Mouse (Mus musculus): ENCODE measurements at regions not wholly inside any gene's neighbourhood (a gene's known extent, or its start where the extent isn't known, plus 50 kb on each side); places are given as distances from the start of the nearest gene placed in this dataset.

- H3K4me3 ChIP-seq (ENCODE audit: control insufficient read depth in 1 of 2, insufficient read depth in 1 of 2, low read depth in 1 of 2, low read length in 2 of 2): no peak overlapping the region
- no peaks in the 10 kb centered on the region for H3K27me3 ChIP-seq (ENCODE audit: control insufficient read depth, insufficient read depth, low read length)
- ATAC-seq (ENCODE audit: insufficient number of reproducible peaks, insufficient read depth, low FRiP score, low read depth): no peak
- H3K9me3 ChIP-seq (ENCODE audit: control insufficient read depth, low read length): no peaks in the 10 kb centered on the region
- no peaks in the 10 kb centered on the region for H3K36me3 ChIP-seq (ENCODE audit: control insufficient read depth, insufficient read depth, low read length)
- H3K4me1 ChIP-seq (ENCODE audit: control insufficient read depth in 2 of 2, insufficient read depth in 2 of 2, low read length in 2 of 2): no peaks in the 10 kb centered on the region
- WGBS: 72% methylated on average over 2 of the region's 2 CpGs
- H3K27ac ChIP-seq (replicated peaks in 1 of 2; ENCODE audit: control insufficient read depth in 1 of 2, insufficient read depth in 1 of 2, low read depth in 2 of 2, low read length in 2 of 2): no peak overlapping the region
- no peak overlapping the region for H3K4me2 ChIP-seq (ENCODE audit: low read length)
- no peak overlapping the region for H3K9ac ChIP-seq (ENCODE audit: low read length)
These were observed 208.8 kb upstream of the Dusp10 start for GRCm38 (mm10) chr1:183804295-183804694.

- no peaks in the 10 kb centered on the region for H3K27me3 ChIP-seq (ENCODE audit: control insufficient read depth, insufficient read depth, low read length)
- H3K9me3 ChIP-seq (ENCODE audit: control insufficient read depth, low read length): no peaks in the 10 kb centered on the region
- no peak overlapping the region for H3K27ac ChIP-seq (replicated peaks in 1 of 2; ENCODE audit: control insufficient read depth in 1 of 2, insufficient read depth in 1 of 2, low read depth in 2 of 2, low read length in 2 of 2)
- H3K4me3 ChIP-seq (ENCODE audit: control insufficient read depth in 1 of 2, insufficient read depth in 1 of 2, low read depth in 1 of 2, low read length in 2 of 2): no peak overlapping the region
- no peaks in the 10 kb centered on the region for H3K4me1 ChIP-seq (ENCODE audit: control insufficient read depth in 2 of 2, insufficient read depth in 2 of 2, low read length in 2 of 2)
- 72% methylated on average over 8 of the region's 8 CpGs for WGBS
- H3K4me2 ChIP-seq (ENCODE audit: low read length): no peak overlapping the region
- no peak overlapping the region for H3K9ac ChIP-seq (ENCODE audit: low read length)
- no peak for ATAC-seq (ENCODE audit: insufficient number of reproducible peaks, insufficient read depth, low FRiP score, low read depth)
- H3K36me3 ChIP-seq (ENCODE audit: control insufficient read depth, insufficient read depth, low read length): no peaks in the 10 kb centered on the region
These were observed 206.0 kb upstream of the Dusp10 start for GRCm38 (mm10) chr1:183806864-183807730.

- no peak for ATAC-seq (ENCODE audit: insufficient number of reproducible peaks, insufficient read depth, low FRiP score, low read depth)
- Histone ChIP-seq H3K27ac (replicated peaks in 1 of 2; ENCODE audit: control insufficient read depth in 1 of 2, insufficient read depth in 1 of 2, low read depth in 2 of 2, low read length in 2 of 2) (no peak overlapping the region), H3K4me1 (ENCODE audit: control insufficient read depth in 2 of 2, insufficient read depth in 2 of 2, low read length in 2 of 2) (no peaks in the 10 kb centered on the region), H3K4me3 (ENCODE audit: control insufficient read depth in 1 of 2, insufficient read depth in 1 of 2, low read depth in 1 of 2, low read length in 2 of 2) (no peak overlapping the region), H3K36me3 (ENCODE audit: control insufficient read depth, insufficient read depth, low read length) (no peaks in the 10 kb centered on the region), H3K9ac (ENCODE audit: low read length) (no peak overlapping the region), H3K9me3 (ENCODE audit: control insufficient read depth, low read length) (no peaks in the 10 kb centered on the region), H3K4me2 (ENCODE audit: low read length) (no peak overlapping the region), H3K27me3 (ENCODE audit: control insufficient read depth, insufficient read depth, low read length) (no peaks in the 10 kb centered on the region)
- WGBS: 77% methylated on average over 2 of the region's 2 CpGs
These were observed 204.9 kb upstream of the Dusp10 start for GRCm38 (mm10) chr1:183808168-183808567.

GRCm38 (mm10) chr1:183820555-183820954 lies 192.5 kb upstream of the Dusp10 start:
- WGBS: 31% methylated on average over 5 of the region's 5 CpGs
- Histone ChIP-seq H3K27me3 (ENCODE audit: control insufficient read depth, insufficient read depth, low read length) (no peaks in the 10 kb centered on the region), H3K4me1 (ENCODE audit: control insufficient read depth in 2 of 2, insufficient read depth in 2 of 2, low read length in 2 of 2) (peaks cover 0 to 2% of the 10 kb centered on the region in 2 experiments; a peak in 2 of 4 replicates), H3K4me3 (ENCODE audit: control insufficient read depth in 1 of 2, insufficient read depth in 1 of 2, low read depth in 1 of 2, low read length in 2 of 2) (no peak overlapping the region), H3K27ac (replicated peaks in 1 of 2; ENCODE audit: control insufficient read depth in 1 of 2, insufficient read depth in 1 of 2, low read depth in 2 of 2, low read length in 2 of 2) (no peak overlapping the region), H3K9me3 (ENCODE audit: control insufficient read depth, low read length) (no peaks in the 10 kb centered on the region), H3K36me3 (ENCODE audit: control insufficient read depth, insufficient read depth, low read length) (no peaks in the 10 kb centered on the region), H3K9ac (ENCODE audit: low read length) (no peak overlapping the region), H3K4me2 (ENCODE audit: low read length) (no peak overlapping the region)
- no peak for ATAC-seq (ENCODE audit: insufficient number of reproducible peaks, insufficient read depth, low FRiP score, low read depth)

- Histone ChIP-seq H3K9me3 (ENCODE audit: control insufficient read depth, low read length) (no peaks in the 10 kb centered on the region), H3K27me3 (ENCODE audit: control insufficient read depth, insufficient read depth, low read length) (no peaks in the 10 kb centered on the region), H3K36me3 (ENCODE audit: control insufficient read depth, insufficient read depth, low read length) (no peaks in the 10 kb centered on the region), H3K27ac (replicated peaks in 1 of 2; ENCODE audit: control insufficient read depth in 1 of 2, insufficient read depth in 1 of 2, low read depth in 2 of 2, low read length in 2 of 2) (no peak overlapping the region), H3K4me3 (ENCODE audit: control insufficient read depth in 1 of 2, insufficient read depth in 1 of 2, low read depth in 1 of 2, low read length in 2 of 2) (no peak overlapping the region), H3K9ac (ENCODE audit: low read length) (no peak overlapping the region), H3K4me2 (ENCODE audit: low read length) (no peak overlapping the region), H3K4me1 (ENCODE audit: control insufficient read depth in 2 of 2, insufficient read depth in 2 of 2, low read length in 2 of 2) (no peaks in the 10 kb centered on the region; a peak in 1 of 4 replicates)
- no peak for ATAC-seq (ENCODE audit: insufficient number of reproducible peaks, insufficient read depth, low FRiP score, low read depth)
- WGBS: 15% methylated on average over 4 of the region's 4 CpGs
These were observed 186.8 kb upstream of the Dusp10 start for GRCm38 (mm10) chr1:183826300-183826699.

- 61% methylated on average over 4 of the region's 4 CpGs for WGBS
- H3K27me3 ChIP-seq (ENCODE audit: control insufficient read depth, insufficient read depth, low read length): no peaks in the 10 kb centered on the region
- no peaks in the 10 kb centered on the region for H3K4me1 ChIP-seq (ENCODE audit: control insufficient read depth in 2 of 2, insufficient read depth in 2 of 2, low read length in 2 of 2)
- H3K9me3 ChIP-seq (ENCODE audit: control insufficient read depth, low read length): no peaks in the 10 kb centered on the region
- no peaks in the 10 kb centered on the region for H3K36me3 ChIP-seq (ENCODE audit: control insufficient read depth, insufficient read depth, low read length)
- no peak overlapping the region for H3K27ac ChIP-seq (replicated peaks in 1 of 2; ENCODE audit: control insufficient read depth in 1 of 2, insufficient read depth in 1 of 2, low read depth in 2 of 2, low read length in 2 of 2)
- no peak for ATAC-seq (ENCODE audit: insufficient number of reproducible peaks, insufficient read depth, low FRiP score, low read depth)
- no peak overlapping the region for H3K4me2 ChIP-seq (ENCODE audit: low read length)
- H3K9ac ChIP-seq (ENCODE audit: low read length): no peak overlapping the region
- no peak overlapping the region for H3K4me3 ChIP-seq (ENCODE audit: control insufficient read depth in 1 of 2, insufficient read depth in 1 of 2, low read depth in 1 of 2, low read length in 2 of 2)
These were observed 168.0 kb upstream of the Dusp10 start for GRCm38 (mm10) chr1:183845135-183845534.

- H3K27ac ChIP-seq (replicated peaks in 1 of 2; ENCODE audit: control insufficient read depth in 1 of 2, insufficient read depth in 1 of 2, low read depth in 2 of 2, low read length in 2 of 2): no peak overlapping the region
- WGBS: 76% methylated on average over 3 of the region's 3 CpGs
- H3K36me3 ChIP-seq (ENCODE audit: control insufficient read depth, insufficient read depth, low read length): no peaks in the 10 kb centered on the region
- no peaks in the 10 kb centered on the region for H3K4me1 ChIP-seq (ENCODE audit: control insufficient read depth in 2 of 2, insufficient read depth in 2 of 2, low read length in 2 of 2)
- no peak for ATAC-seq (ENCODE audit: insufficient number of reproducible peaks, insufficient read depth, low FRiP score, low read depth)
- no peaks in the 10 kb centered on the region for H3K9me3 ChIP-seq (ENCODE audit: control insufficient read depth, low read length)
- H3K9ac ChIP-seq (ENCODE audit: low read length): no peak overlapping the region
- no peak overlapping the region for H3K4me2 ChIP-seq (ENCODE audit: low read length)
- H3K4me3 ChIP-seq (ENCODE audit: control insufficient read depth in 1 of 2, insufficient read depth in 1 of 2, low read depth in 1 of 2, low read length in 2 of 2): no peak overlapping the region
- no peaks in the 10 kb centered on the region for H3K27me3 ChIP-seq (ENCODE audit: control insufficient read depth, insufficient read depth, low read length)
These were observed 159.0 kb upstream of the Dusp10 start for GRCm38 (mm10) chr1:183853956-183854613.

Data from heart, embryonic 14.5 days (tissue).